ENCODE assay signal across 8 mouse cellular contexts in genomic region chr14:62342643-62343144, GRCm38 (mm10). TPM values are rescaled to one million over a fixed set of nuclear protein-coding genes. Genes with fewer than 3 reads are reported as not detected.
A peak's percentile ranks its signal among the peaks of the same experiment; 100 is the strongest.
DNase-seq lines count a peak whose midpoint lies in the region; ATAC-seq and TF ChIP-seq lines count a peak whose summit lies in the region.

No protein-coding gene starts in this region.

- H3K36me3 ChIP-seq in heart, embryonic 11.5 days (ENCODE audit: control insufficient read depth, insufficient read depth, low read length), result no peaks in the 10 kb centered on the region
- no peaks in the 10 kb centered on the region for H3K36me3 ChIP-seq in lung, postnatal 0 days (ENCODE audit: insufficient read depth, low read length)
- H3K36me3 ChIP-seq in kidney, embryonic 14.5 days (ENCODE audit: control insufficient read depth, insufficient read depth, low read length), result no peaks in the 10 kb centered on the region

- peak overlapping the region; percentile 35; the same call in 1 of the 2 replicates for H3K27ac ChIP-seq in heart, embryonic 11.5 days (ENCODE audit: low read depth, low read length)
- no peak overlapping the region for H3K27ac ChIP-seq in lung, postnatal 0 days (ENCODE audit: low read length)
- H3K27ac ChIP-seq in cerebellum, adult 2 months (ENCODE audit: insufficient read depth, low read length), result no peak overlapping the region
- no peak overlapping the region for H3K27ac ChIP-seq in kidney, embryonic 14.5 days (ENCODE audit: low read depth, low read length)

- WGBS in heart, embryonic 11.5 days (ENCODE audit: insufficient replicate concordance), result 49% methylated on average over 10 of the region's 10 CpGs
- 56% methylated on average over 10 of the region's 10 CpGs for WGBS in lung, postnatal 0 days
- WGBS in cerebellum, adult 2 months, result 35% methylated on average over 10 of the region's 10 CpGs
- 78% methylated on average over 10 of the region's 10 CpGs for WGBS in kidney, embryonic 14.5 days

- no peak for TF ChIP-seq CTCF in lung, postnatal 0 days (IDR thresholded peaks at IDR 0.05)
- TF ChIP-seq CTCF in cerebellum, adult 2 months (IDR thresholded peaks at IDR 0.05; ENCODE audit: borderline replicate concordance, insufficient read depth, low read depth, low read length), result no peak

- no peaks in the 10 kb centered on the region for H3K27me3 ChIP-seq in heart, embryonic 11.5 days (ENCODE audit: control insufficient read depth, insufficient read depth, low read length)
- H3K27me3 ChIP-seq in lung, postnatal 0 days (replicated peaks; ENCODE audit: insufficient read depth, low read length), result no peaks in the 10 kb centered on the region
- H3K27me3 ChIP-seq in cerebellum, adult 2 months (ENCODE audit: control insufficient read depth, insufficient read depth, low read length), result no peaks in the 10 kb centered on the region
- no peaks in the 10 kb centered on the region for H3K27me3 ChIP-seq in kidney, embryonic 14.5 days (ENCODE audit: control insufficient read depth, insufficient read depth, low read length)

- TF ChIP-seq EP300 in lung, postnatal 0 days (IDR thresholded peaks at IDR 0.05), result no peak

- no peak for TF ChIP-seq POLR2A in cerebellum, adult 2 months (IDR thresholded peaks at IDR 0.05; ENCODE audit: borderline replicate concordance, insufficient read depth, low read length)

- H3K4me2 ChIP-seq in heart, embryonic 11.5 days, result peak overlapping the region; percentile 27
- no peak overlapping the region for H3K4me2 ChIP-seq in lung, postnatal 0 days (replicated peaks; ENCODE audit: low read depth, low read length)
- no peak overlapping the region for H3K4me2 ChIP-seq in kidney, embryonic 14.5 days (replicated peaks; ENCODE audit: low read depth, low read length)

- intact Hi-C loops in gastrocnemius, postnatal 14 days (cut with DNase I; ENCODE audit: low total_unique reads), result no loop called here

- H3K4me3 ChIP-seq in heart, embryonic 11.5 days (ENCODE audit: low read depth, low read length), result no peak overlapping the region
- H3K4me3 ChIP-seq in lung, postnatal 0 days (ENCODE audit: low read depth, low read length), result no peak overlapping the region
- H3K4me3 ChIP-seq in cerebellum, adult 2 months (replicated peaks; ENCODE audit: insufficient read depth, low read depth, low read length), result no peak overlapping the region
- no peak overlapping the region for H3K4me3 ChIP-seq in kidney, embryonic 14.5 days (ENCODE audit: low read length)

- 0 out of 2 replicates have a peak overlapping the region, but pooled peaks have one; percentile 49 for H3K9ac ChIP-seq in heart, embryonic 11.5 days (ENCODE audit: low read depth, low read length)
- no peak overlapping the region for H3K9ac ChIP-seq in lung, postnatal 0 days (replicated peaks; ENCODE audit: low read depth)
- no peak overlapping the region for H3K9ac ChIP-seq in kidney, embryonic 14.5 days (ENCODE audit: low read depth, low read length)

- H3K4me1 ChIP-seq in heart, embryonic 11.5 days (ENCODE audit: control insufficient read depth, insufficient read depth, low read length), result peaks cover 15% of the 10 kb centered on the region
- no peaks in the 10 kb centered on the region; the same call in 1 of the 2 replicates for H3K4me1 ChIP-seq in lung, postnatal 0 days (ENCODE audit: insufficient read depth, low read depth, low read length)
- peaks cover 13% of the 10 kb centered on the region for H3K4me1 ChIP-seq in cerebellum, adult 2 months (ENCODE audit: control insufficient read depth, insufficient read depth, low read length)
- no peaks in the 10 kb centered on the region for H3K4me1 ChIP-seq in kidney, embryonic 14.5 days (ENCODE audit: control insufficient read depth, insufficient read depth, low read length)

- no peaks in the 10 kb centered on the region for H3K9me3 ChIP-seq in heart, embryonic 11.5 days (replicated peaks; ENCODE audit: control insufficient read depth, low read length)
- H3K9me3 ChIP-seq in lung, postnatal 0 days (ENCODE audit: low read length), result no peaks in the 10 kb centered on the region
- no peaks in the 10 kb centered on the region for H3K9me3 ChIP-seq in kidney, embryonic 14.5 days (ENCODE audit: control insufficient read depth, low read length)

- peak; percentile 65 for ATAC-seq in activated CD4-positive, CD25-positive, alpha-beta regulatory T cell, adult 4 months
- ATAC-seq in heart, embryonic 11.5 days (replicated peaks; ENCODE audit: insufficient number of reproducible peaks, low FRiP score, low TSS enrichment), result no peak
- ATAC-seq in lung, postnatal 0 days, result peak; percentile 32; the same call in 1 of the 2 replicates
- no peak for ATAC-seq in kidney, embryonic 14.5 days (ENCODE audit: low FRiP score, low TSS enrichment)

- peak; percentile 16 for DNase-seq in gastrocnemius, adult 18-20 months (ENCODE audit: low spot score)
- DNase-seq in gastrocnemius, postnatal 14 days, result no peak
- DNase-seq in lung, postnatal 0 days (ENCODE audit: low spot score), result peak; percentile 45
- no peak for DNase-seq in cerebellum, adult 2 months
- DNase-seq in gastrocnemius, postnatal 4 days (ENCODE audit: low spot score in 2 of 2), result no peak

RNA-seq across cellular contexts. Expression of gene Dleu7, which starts 49.8 kb away (rescaled TPM):
- total RNA-seq in gastrocnemius, adult 18-20 months (2021), result under 1 TPM in 1 of 2 experiments, not detected in 1; 0.17 TPM
- total RNA-seq in gastrocnemius, postnatal 14 days (2021), result not detected
- not detected for polyA plus RNA-seq in activated CD4-positive, CD25-positive, alpha-beta regulatory T cell, adult 4 months (2017; shearing (Covaris generic))
- 0.82 and 1.2 TPM in 2 replicates for polyA plus RNA-seq in heart, embryonic 11.5 days (2014; fragmentation: Nextera tagmentation; extraction: Ambion mirVana)
- polyA plus RNA-seq in lung, postnatal 0 days (2015; fragmentation: Nextera tagmentation; extraction: Ambion mirVana), result 0.27 and 0.38 TPM in 2 replicates
- polyA plus RNA-seq in cerebellum, adult 2 months (2012; rRNA removed), result 4.9 and 6.6 TPM in 2 replicates
- polyA plus RNA-seq in kidney, embryonic 14.5 days (2014; fragmentation: Nextera tagmentation; extraction: Ambion mirVana), result 4.8 and 5.7 TPM in 2 replicates
- total RNA-seq in gastrocnemius, postnatal 4 days (2021), result under 1 TPM; 0.42 to 0.75 TPM

RNA-seq across cellular contexts. Expression of gene Rnaseh2b, which starts 50.3 kb away (rescaled TPM):
- 1 to 10 TPM; 4.1 to 4.4 TPM for total RNA-seq in gastrocnemius, adult 18-20 months (2021)
- total RNA-seq in gastrocnemius, postnatal 14 days (2021), result 1 to 10 TPM; 4.3 to 5.6 TPM
- polyA plus RNA-seq in activated CD4-positive, CD25-positive, alpha-beta regulatory T cell, adult 4 months (2017; shearing (Covaris generic)), result 10 to 100 TPM; 39.6 to 52.2 TPM
- polyA plus RNA-seq in heart, embryonic 11.5 days (2014; fragmentation: Nextera tagmentation; extraction: Ambion mirVana), result 64.2 and 67.8 TPM in 2 replicates
- polyA plus RNA-seq in lung, postnatal 0 days (2015; fragmentation: Nextera tagmentation; extraction: Ambion mirVana), result 27.5 and 27.8 TPM in 2 replicates
- polyA plus RNA-seq in cerebellum, adult 2 months (2012; rRNA removed), result 13.0 and 16.0 TPM in 2 replicates
- 69.3 and 82.5 TPM in 2 replicates for polyA plus RNA-seq in kidney, embryonic 14.5 days (2014; fragmentation: Nextera tagmentation; extraction: Ambion mirVana)
- total RNA-seq in gastrocnemius, postnatal 4 days (2021), result 10 to 100 TPM; 16.2 to 16.3 TPM

Comparison
In these comparisons a context has a peak if more than half of its experiments do, and no peak if none do; other contexts are left out.
1. DNase-seq: peak in gastrocnemius, adult 18-20 months (single experiment) and lung, postnatal 0 days (single experiment); none in gastrocnemius, postnatal 14 days (single experiment), cerebellum, adult 2 months (0 of 2) and gastrocnemius, postnatal 4 days (0 of 2).
2. ATAC-seq: peak in activated CD4-positive, CD25-positive, alpha-beta regulatory T cell, adult 4 months (single experiment) and lung, postnatal 0 days (single experiment); none in heart, embryonic 11.5 days (single experiment) and kidney, embryonic 14.5 days (single experiment).